ENCODE assay signal across 8 mouse cellular contexts in the genomic region with DNA sequence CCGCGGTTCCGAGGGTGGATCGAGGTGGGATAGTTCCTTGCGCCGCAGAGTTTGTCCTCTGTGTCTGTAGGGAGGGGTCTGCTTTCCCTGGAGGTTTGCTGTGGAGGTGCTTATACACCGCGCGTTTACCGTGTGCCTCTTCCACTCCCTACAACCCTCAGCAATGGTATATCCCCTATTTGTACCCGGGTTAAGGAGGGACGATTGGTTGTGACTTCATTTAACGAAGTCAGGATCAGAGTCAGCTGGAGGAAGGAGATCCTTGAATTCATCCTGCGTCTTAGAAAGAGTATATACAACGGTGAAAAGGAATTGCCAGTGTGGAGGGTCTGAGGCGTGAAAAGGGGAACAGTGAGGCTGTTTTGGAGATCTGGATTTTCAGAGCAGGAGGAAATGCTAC. TPM values are rescaled to one million over a fixed set of nuclear protein-coding genes. Genes with fewer than 3 reads are reported as not detected.
DNase-seq lines count a peak whose midpoint lies in the region; ATAC-seq and TF ChIP-seq lines count a peak whose summit lies in the region.

No protein-coding gene starts in this region.

- H3K9ac ChIP-seq in liver, adult 2 months (ENCODE audit: low read depth, low read length), result peak overlapping the region; percentile 93
- H3K9ac ChIP-seq in embryonic facial prominence, embryonic 13.5 days, result peak overlapping the region; percentile 90
- H3K9ac ChIP-seq in intestine, embryonic 16.5 days (ENCODE audit: low read depth, low read length), result peak overlapping the region; percentile 91
- H3K9ac ChIP-seq in neural tube, embryonic 12.5 days, result peak overlapping the region; percentile 81

- H3K4me2 ChIP-seq in embryonic facial prominence, embryonic 13.5 days, result peak overlapping the region; percentile 98
- H3K4me2 ChIP-seq in intestine, embryonic 16.5 days (ENCODE audit: low read depth, low read length), result peak overlapping the region; percentile 98
- peak overlapping the region; percentile 98 for H3K4me2 ChIP-seq in neural tube, embryonic 12.5 days (replicated peaks)

- TF ChIP-seq POLR2A in liver, adult 2 months (IDR thresholded peaks at IDR 0.05; ENCODE audit: extremely low read depth, insufficient read depth, low read length), result no peak

- no peak for TF ChIP-seq CTCF in liver, adult 2 months (IDR thresholded peaks at IDR 0.05; ENCODE audit: low read depth, low read length)

- intact Hi-C loops in left cerebral cortex, postnatal 14 days (cut with DNase I), result no loop called here

- H3K4me1 ChIP-seq in liver, adult 2 months (ENCODE audit: control insufficient read depth, insufficient read depth, low read length), result peaks cover 13% of the 10 kb centered on the region
- peaks cover 34% of the 10 kb centered on the region for H3K4me1 ChIP-seq in embryonic facial prominence, embryonic 13.5 days
- peaks cover 27% of the 10 kb centered on the region for H3K4me1 ChIP-seq in intestine, embryonic 16.5 days (ENCODE audit: control insufficient read depth, insufficient read depth, low read length)
- H3K4me1 ChIP-seq in neural tube, embryonic 12.5 days, result peaks cover 37% of the 10 kb centered on the region

- peaks cover 9% of the 10 kb centered on the region; the same call in 1 of the 2 replicates for H3K79me2 ChIP-seq in liver, adult 2 months (ENCODE audit: control insufficient read depth, insufficient read depth, low read length)

- no peak for ATAC-seq in embryonic facial prominence, embryonic 13.5 days (ENCODE audit: insufficient number of reproducible peaks, insufficient read depth, low FRiP score, low TSS enrichment, low read depth)
- peak; percentile 12; the same call in 1 of the 2 replicates for ATAC-seq in intestine, embryonic 16.5 days
- ATAC-seq in neural tube, embryonic 12.5 days (ENCODE audit: low FRiP score, low read depth), result no peak

- peak overlapping the region; percentile 32 for H3K27ac ChIP-seq in liver, adult 2 months (replicated peaks; ENCODE audit: insufficient read depth, low read depth, low read length)
- peak overlapping the region; percentile 62 for H3K27ac ChIP-seq in embryonic facial prominence, embryonic 13.5 days
- peak overlapping the region; percentile 74 for H3K27ac ChIP-seq in intestine, embryonic 16.5 days (ENCODE audit: low read length)
- 0 out of 2 replicates have a peak overlapping the region, but pooled peaks have one; percentile 42 for H3K27ac ChIP-seq in neural tube, embryonic 12.5 days

- no peaks in the 10 kb centered on the region; the same call in 1 of the 2 replicates for H3K36me3 ChIP-seq in liver, adult 2 months (ENCODE audit: control insufficient read depth, insufficient read depth, low read length)
- peaks cover 30% of the 10 kb centered on the region for H3K36me3 ChIP-seq in embryonic facial prominence, embryonic 13.5 days
- no peaks in the 10 kb centered on the region for H3K36me3 ChIP-seq in intestine, embryonic 16.5 days (ENCODE audit: control insufficient read depth, insufficient read depth, low read length)
- H3K36me3 ChIP-seq in neural tube, embryonic 12.5 days, result peaks cover 18% of the 10 kb centered on the region

- no peaks in the 10 kb centered on the region for H3K9me3 ChIP-seq in embryonic facial prominence, embryonic 13.5 days
- H3K9me3 ChIP-seq in intestine, embryonic 16.5 days (ENCODE audit: control insufficient read depth, low read length), result no peaks in the 10 kb centered on the region
- no peaks in the 10 kb centered on the region for H3K9me3 ChIP-seq in neural tube, embryonic 12.5 days

- peak overlapping the region; percentile 89 for H3K4me3 ChIP-seq in liver, adult 2 months (ENCODE audit: insufficient read depth, low read depth, low read length)
- H3K4me3 ChIP-seq in embryonic facial prominence, embryonic 13.5 days, result peak overlapping the region; percentile 92
- H3K4me3 ChIP-seq in intestine, embryonic 16.5 days (ENCODE audit: low read length), result peak overlapping the region; percentile 83
- H3K4me3 ChIP-seq in neural tube, embryonic 12.5 days, result peak overlapping the region; percentile 89

- WGBS in liver, adult 2 months, result 2% methylated on average over 16 of the region's 16 CpGs
- WGBS in embryonic facial prominence, embryonic 13.5 days, result 2% methylated on average over 16 of the region's 16 CpGs
- 2% methylated on average over 16 of the region's 16 CpGs for WGBS in intestine, embryonic 16.5 days
- WGBS in neural tube, embryonic 12.5 days, result 2% methylated on average over 16 of the region's 16 CpGs

- no peaks in the 10 kb centered on the region for H3K27me3 ChIP-seq in liver, adult 2 months (ENCODE audit: control insufficient read depth, insufficient read depth, low read length)
- H3K27me3 ChIP-seq in embryonic facial prominence, embryonic 13.5 days, result no peaks in the 10 kb centered on the region
- H3K27me3 ChIP-seq in intestine, embryonic 16.5 days (replicated peaks; ENCODE audit: control insufficient read depth, insufficient read depth, low read length), result no peaks in the 10 kb centered on the region
- H3K27me3 ChIP-seq in neural tube, embryonic 12.5 days (replicated peaks), result no peaks in the 10 kb centered on the region

- DNase-seq in liver, adult 2 months (ENCODE audit: extremely low read depth, low read depth, low spot score), result no peak
- DNase-seq in liver, result no peak
- no peak for DNase-seq in layer of hippocampus, postnatal 10 days (ENCODE audit: low spot score in 2 of 2)
- no peak for DNase-seq in left cerebral cortex, postnatal 14 days (ENCODE audit: low spot score in 2 of 2)
- no peak for DNase-seq in gastrocnemius, postnatal 4 days (ENCODE audit: low spot score in 2 of 2)

RNA-seq across cellular contexts. Expression of gene Brms1, which starts 0.4 kb away (rescaled TPM):
- 13.2 and 13.8 TPM in 2 replicates for total RNA-seq in liver, adult 2 months (2014; rRNA removed)
- polyA plus RNA-seq in liver, adult 2 months (2012; rRNA removed), result 22.6 TPM in 2 replicates
- 40.6 and 42.9 TPM in 2 replicates for polyA plus RNA-seq in embryonic facial prominence, embryonic 13.5 days (2015; fragmentation: Nextera tagmentation; extraction: Ambion mirVana)
- 43.7 and 44.1 TPM in 2 replicates for polyA plus RNA-seq in intestine, embryonic 16.5 days (2015; fragmentation: Nextera tagmentation; extraction: Ambion mirVana)
- 58.7 TPM in 2 replicates for polyA plus RNA-seq in neural tube, embryonic 12.5 days (2016; fragmentation: Nextera tagmentation; extraction: Ambion mirVana)
- total RNA-seq in layer of hippocampus, postnatal 10 days (2021), result 10 to 100 TPM in 1 of 2 experiments, 1 to 10 TPM in 1; 8.7 to 11.9 TPM
- 10 to 100 TPM; 14.7 to 15.1 TPM for total RNA-seq in left cerebral cortex, postnatal 14 days (2021)
- 10 to 100 TPM; 18.3 to 19.6 TPM for total RNA-seq in gastrocnemius, postnatal 4 days (2021)

RNA-seq across cellular contexts. Expression of gene AC124502.3, which starts 2.9 kb away (rescaled TPM):
- total RNA-seq in liver, adult 2 months (2014; rRNA removed), result 2.1 and 3.7 TPM in 2 replicates
- polyA plus RNA-seq in liver, adult 2 months (2012; rRNA removed), result 0.07 and 0.09 TPM in 2 replicates
- polyA plus RNA-seq in embryonic facial prominence, embryonic 13.5 days (2015; fragmentation: Nextera tagmentation; extraction: Ambion mirVana), result 2.3 and 3.5 TPM in 2 replicates
- polyA plus RNA-seq in intestine, embryonic 16.5 days (2015; fragmentation: Nextera tagmentation; extraction: Ambion mirVana), result 0.92 and 1.5 TPM in 2 replicates
- polyA plus RNA-seq in neural tube, embryonic 12.5 days (2016; fragmentation: Nextera tagmentation; extraction: Ambion mirVana), result 2.4 and 3.4 TPM in 2 replicates
- total RNA-seq in layer of hippocampus, postnatal 10 days (2021), result 1 to 10 TPM; 3.4 to 6.9 TPM
- 1 to 10 TPM; 4.8 to 6.2 TPM for total RNA-seq in left cerebral cortex, postnatal 14 days (2021)
- total RNA-seq in gastrocnemius, postnatal 4 days (2021), result under 1 TPM in 1 of 2 experiments, not detected in 1; 0.29 TPM

RNA-seq across cellular contexts. Expression of gene B4gat1, which starts 3.0 kb away (rescaled TPM):
- total RNA-seq in liver, adult 2 months (2014; rRNA removed), result 11.8 and 13.2 TPM in 2 replicates
- polyA plus RNA-seq in liver, adult 2 months (2012; rRNA removed), result 20.1 and 20.4 TPM in 2 replicates
- polyA plus RNA-seq in embryonic facial prominence, embryonic 13.5 days (2015; fragmentation: Nextera tagmentation; extraction: Ambion mirVana), result 47.1 and 49.5 TPM in 2 replicates
- polyA plus RNA-seq in intestine, embryonic 16.5 days (2015; fragmentation: Nextera tagmentation; extraction: Ambion mirVana), result 34.2 and 39.3 TPM in 2 replicates
- polyA plus RNA-seq in neural tube, embryonic 12.5 days (2016; fragmentation: Nextera tagmentation; extraction: Ambion mirVana), result 48.2 and 50.0 TPM in 2 replicates
- 100 to 1,000 TPM; 125 to 126 TPM for total RNA-seq in layer of hippocampus, postnatal 10 days (2021)
- total RNA-seq in left cerebral cortex, postnatal 14 days (2021), result 100 to 1,000 TPM; 148 to 151 TPM
- 10 to 100 TPM; 28.5 to 31.4 TPM for total RNA-seq in gastrocnemius, postnatal 4 days (2021)

RNA-seq across cellular contexts. Expression of gene Rin1, which starts 8.7 kb away (rescaled TPM):
- 0.09 and 0.20 TPM in 2 replicates for total RNA-seq in liver, adult 2 months (2014; rRNA removed)
- 0.40 and 0.78 TPM in 2 replicates for polyA plus RNA-seq in liver, adult 2 months (2012; rRNA removed)
- 0.99 and 1.5 TPM in 2 replicates for polyA plus RNA-seq in embryonic facial prominence, embryonic 13.5 days (2015; fragmentation: Nextera tagmentation; extraction: Ambion mirVana)
- 2.5 and 2.8 TPM in 2 replicates for polyA plus RNA-seq in intestine, embryonic 16.5 days (2015; fragmentation: Nextera tagmentation; extraction: Ambion mirVana)
- 2.0 and 2.5 TPM in 2 replicates for polyA plus RNA-seq in neural tube, embryonic 12.5 days (2016; fragmentation: Nextera tagmentation; extraction: Ambion mirVana)
- 10 to 100 TPM; 26.4 to 26.6 TPM for total RNA-seq in layer of hippocampus, postnatal 10 days (2021)
- 10 to 100 TPM; 59.6 to 66.7 TPM for total RNA-seq in left cerebral cortex, postnatal 14 days (2021)
- 1 to 10 TPM; 3.4 to 3.5 TPM for total RNA-seq in gastrocnemius, postnatal 4 days (2021)

RNA-seq across cellular contexts. Expression of gene Slc29a2, which starts 17.9 kb away (rescaled TPM):
- 0.28 and 0.34 TPM in 2 replicates for total RNA-seq in liver, adult 2 months (2014; rRNA removed)
- polyA plus RNA-seq in liver, adult 2 months (2012; rRNA removed), result 1.7 and 2.3 TPM in 2 replicates
- polyA plus RNA-seq in embryonic facial prominence, embryonic 13.5 days (2015; fragmentation: Nextera tagmentation; extraction: Ambion mirVana), result 4.3 and 5.8 TPM in 2 replicates
- 4.5 and 5.4 TPM in 2 replicates for polyA plus RNA-seq in intestine, embryonic 16.5 days (2015; fragmentation: Nextera tagmentation; extraction: Ambion mirVana)
- polyA plus RNA-seq in neural tube, embryonic 12.5 days (2016; fragmentation: Nextera tagmentation; extraction: Ambion mirVana), result 6.1 and 6.2 TPM in 2 replicates
- total RNA-seq in layer of hippocampus, postnatal 10 days (2021), result 10 to 100 TPM; 21.0 to 21.9 TPM
- total RNA-seq in left cerebral cortex, postnatal 14 days (2021), result 10 to 100 TPM; 17.2 to 21.6 TPM
- 1 to 10 TPM; 8.7 to 9.2 TPM for total RNA-seq in gastrocnemius, postnatal 4 days (2021)
